Mouse (Mus musculus) thymus, adult 2 months (tissue): ENCODE measurements around the gene Pnpo.

Source experiments
- CTCF ChIP-seq: fragments of 200-500 bp; IDR thresholded peaks from 2 replicates; pipeline ENCODE4 v1.5.1; 2012; ENCODE audit warnings: mild to moderate bottlenecking, control low read depth, low read length, moderate library complexity, borderline replicate concordance; ENCODE audit not compliant: control insufficient read depth, poor library complexity, insufficient read depth; ENCODE audit errors: extremely low read depth
- POLR2A ChIP-seq: fragments of 200-500 bp; IDR thresholded peaks from 2 replicates; pipeline ENCODE4 v1.6.1; 2012; ENCODE audit warnings: mild to moderate bottlenecking, low read length, control low read depth, moderate library complexity; ENCODE audit not compliant: control insufficient read depth, poor library complexity, insufficient read depth; ENCODE audit errors: extremely low read depth

GRCm38 (mm10) chr11:96916044-96916884, 27.5 kb downstream of the Pnpo start, which contains the start of gene Cdk5rap3:
- TF ChIP-seq CTCF (peak; percentile 82), POLR2A (peak; percentile 86)
